Mouse (Mus musculus) MEL (cell line): ENCODE measurements at regions not wholly inside any gene's neighbourhood (a gene's known extent, or its start where the extent isn't known, plus 50 kb on each side); places are given as distances from the start of the nearest gene placed in this dataset.

Experiments used
- DNase-seq: peaks from one replicate; pipeline ENCODE4 v3.0.0; 2011; ENCODE audit warnings: low read depth, low spot score
- H3K27ac ChIP-seq: 2 replicates; pipeline ENCODE4 v1.5.1; 2012; ENCODE audit warnings: low read depth, mild to moderate bottlenecking, control low read depth, low read length, moderate library complexity; ENCODE audit not compliant: control insufficient read depth
- H3K27me3 ChIP-seq, 2 experiments: fragments of 150-350 bp in 1 of 2; sonication (generic) in 1 of 2; 2 replicates each; pipeline ENCODE4 v1.6.1; 2012; ENCODE audit warnings: low read length in 2 of 2, mild to moderate bottlenecking in 2 of 2, improper control_type of control experiment in 1 of 2, moderate library complexity in 1 of 2; ENCODE audit not compliant: insufficient read depth in 2 of 2, control insufficient read depth in 1 of 2
- H3K36me3 ChIP-seq, 2 experiments: 2 replicates each; pipeline ENCODE4 v1.6.1; 2012 to 2014; ENCODE audit warnings: low read length in 2 of 2, improper control_type of control experiment in 1 of 2, inconsistent platforms in 1 of 2, mild to moderate bottlenecking in 1 of 2; ENCODE audit not compliant: insufficient read depth in 2 of 2, control insufficient read depth in 1 of 2
- H3K4me1 ChIP-seq, 2 experiments: fragments of 150-350 bp in 1 of 2; sonication (generic) in 1 of 2; 2 replicates each; pipeline ENCODE4 v1.6.1; 2012; ENCODE audit warnings: low read length in 2 of 2, improper control_type of control experiment in 1 of 2, mild to moderate bottlenecking in 1 of 2; ENCODE audit not compliant: insufficient read depth in 2 of 2, control insufficient read depth in 1 of 2
- H3K4me3 ChIP-seq, 2 experiments: fragments of 150-350 bp in 1 of 2; sonication (generic) in 1 of 2; 2 replicates each; pipeline ENCODE4 v1.5.1; 2012; ENCODE audit warnings: low read depth in 2 of 2, low read length in 2 of 2, mild to moderate bottlenecking in 2 of 2, moderate library complexity in 2 of 2, control low read depth in 1 of 2, improper control_type of control experiment in 1 of 2; ENCODE audit not compliant: control insufficient read depth in 1 of 2, insufficient read depth in 1 of 2
- H3K79me2 ChIP-seq: 2 replicates; pipeline ENCODE4 v1.6.1; 2012; ENCODE audit warnings: mild to moderate bottlenecking, low read length, moderate library complexity; ENCODE audit not compliant: control insufficient read depth, poor library complexity, insufficient read depth
- H3K9ac ChIP-seq: 2 replicates; pipeline ENCODE4 v1.6.1; 2012; ENCODE audit warnings: low read depth, mild to moderate bottlenecking, control low read depth, low read length, moderate library complexity; ENCODE audit not compliant: control insufficient read depth, poor library complexity, severe bottlenecking
- H3K9me3 ChIP-seq: fragments of 150-350 bp; sonication (generic); replicated peaks from 2 replicates; pipeline ENCODE4 v1.6.1; 2012; ENCODE audit warnings: mild to moderate bottlenecking, low read length, improper control_type of control experiment, moderate library complexity; ENCODE audit not compliant: insufficient read depth
- BHLHE40 ChIP-seq: IDR thresholded peaks from 2 replicates; pipeline ENCODE4 v1.6.1; 2012; ENCODE audit warnings: low read depth, mild to moderate bottlenecking, inconsistent platforms, low read length, improper control_type of control experiment, borderline replicate concordance
- CHD1 ChIP-seq: IDR thresholded peaks from 2 replicates; pipeline ENCODE4 v1.6.1; 2012; ENCODE audit warnings: low read depth, mild to moderate bottlenecking, inconsistent platforms, low read length, improper control_type of control experiment
- CHD2 ChIP-seq: IDR thresholded peaks from 2 replicates; pipeline ENCODE4 v1.6.1; 2011; ENCODE audit warnings: low read length, improper control_type of control experiment
- CTCF ChIP-seq, 3 experiments: IDR thresholded peaks in 2 of 3; conservative IDR thresholded peaks in 1 of 3; 2 replicates each; pipeline ENCODE4 v1.5.1; 2011 to 2012; ENCODE audit warnings: low read length in 3 of 3, low read depth in 2 of 3, mild to moderate bottlenecking in 2 of 3, improper control_type of control experiment in 1 of 3, inconsistent platforms in 1 of 3, mixed read lengths in 1 of 3, moderate library complexity in 1 of 3; ENCODE audit not compliant: control insufficient read depth in 1 of 3, insufficient read depth in 1 of 3, poor library complexity in 1 of 3, severe bottlenecking in 1 of 3
- E2F4 ChIP-seq: IDR thresholded peaks from 2 replicates; pipeline ENCODE4 v1.6.1; 2011; ENCODE audit warnings: low read depth, low read length, improper control_type of control experiment, borderline replicate concordance
- EP300 ChIP-seq, 2 experiments: IDR thresholded peaks; 2 replicates each; pipeline ENCODE4 v1.6.1; 2011; ENCODE audit warnings: improper control_type of control experiment in 2 of 2, low read length in 2 of 2, low read depth in 1 of 2, mild to moderate bottlenecking in 1 of 2
- ETS1 ChIP-seq: IDR thresholded peaks from 2 replicates; pipeline ENCODE4 v1.6.1; 2012; ENCODE audit warnings: low read depth, mild to moderate bottlenecking, inconsistent platforms, low read length, improper control_type of control experiment, moderate library complexity
- GABPA ChIP-seq: IDR thresholded peaks from 2 replicates; pipeline ENCODE4 v1.6.1; 2012; ENCODE audit warnings: low read depth, mild to moderate bottlenecking, inconsistent platforms, low read length, improper control_type of control experiment, moderate library complexity
- HCFC1 ChIP-seq: IDR thresholded peaks from 2 replicates; pipeline ENCODE4 v1.6.1; 2012; ENCODE audit warnings: low read depth, mild to moderate bottlenecking, inconsistent platforms, low read length, improper control_type of control experiment, moderate library complexity
- KAT2A ChIP-seq: conservative IDR thresholded peaks from 2 replicates; pipeline ENCODE4 v1.6.1; 2012; ENCODE audit warnings: low read depth, low read length, improper control_type of control experiment, inconsistent platforms
- MAZ ChIP-seq: IDR thresholded peaks from 2 replicates; pipeline ENCODE4 v1.6.1; 2012; ENCODE audit warnings: low read depth, mild to moderate bottlenecking, inconsistent platforms, low read length, improper control_type of control experiment
- MEF2A ChIP-seq: IDR thresholded peaks from 2 replicates; pipeline ENCODE4 v1.6.1; 2014; ENCODE audit warnings: low read depth, mild to moderate bottlenecking, inconsistent platforms, low read length, improper control_type of control experiment; ENCODE audit not compliant: poor library complexity, insufficient replicate concordance, severe bottlenecking; ENCODE audit errors: extremely low read depth
- MXI1 ChIP-seq: IDR thresholded peaks from 2 replicates; pipeline ENCODE4 v1.6.1; 2011; ENCODE audit warnings: mild to moderate bottlenecking, low read depth, low read length, improper control_type of control experiment
- MYC ChIP-seq: IDR thresholded peaks from 2 replicates; pipeline ENCODE4 v1.6.1; 2011; ENCODE audit warnings: low read depth, mild to moderate bottlenecking, low read length, improper control_type of control experiment, moderate library complexity
- NELFE ChIP-seq: IDR thresholded peaks from 2 replicates; pipeline ENCODE4 v1.6.1; 2011; ENCODE audit warnings: low read depth, low read length, improper control_type of control experiment
- POLR2AphosphoS2 ChIP-seq: IDR thresholded peaks from 2 replicates; pipeline ENCODE4 v1.6.1; 2011; ENCODE audit warnings: low read length, improper control_type of control experiment
- RAD21 ChIP-seq: IDR thresholded peaks from 2 replicates; pipeline ENCODE4 v1.6.1; 2011; ENCODE audit warnings: mild to moderate bottlenecking, low read depth, low read length, improper control_type of control experiment
- RCOR1 ChIP-seq: IDR thresholded peaks from 2 replicates; pipeline ENCODE4 v1.6.1; 2012; ENCODE audit warnings: low read depth, mild to moderate bottlenecking, inconsistent platforms, low read length, improper control_type of control experiment
- SIN3A ChIP-seq: IDR thresholded peaks from 2 replicates; pipeline ENCODE4 v1.6.1; 2012; ENCODE audit warnings: low read length, improper control_type of control experiment, inconsistent platforms
- SMC3 ChIP-seq: IDR thresholded peaks from 2 replicates; pipeline ENCODE4 v1.6.1; 2011; ENCODE audit warnings: low read depth, low read length, improper control_type of control experiment
- TAL1 ChIP-seq: IDR thresholded peaks from 2 replicates; pipeline ENCODE4 v1.6.1; 2012; ENCODE audit warnings: mild to moderate bottlenecking, inconsistent platforms, low read length, moderate library complexity, mixed read lengths
- UBTF ChIP-seq: IDR thresholded peaks from 2 replicates; pipeline ENCODE4 v1.6.1; 2012; ENCODE audit warnings: low read depth, mild to moderate bottlenecking, inconsistent platforms, low read length, improper control_type of control experiment, moderate library complexity, borderline replicate concordance; ENCODE audit not compliant: insufficient read depth
- ZC3H11A ChIP-seq: IDR thresholded peaks from 2 replicates; pipeline ENCODE4 v1.6.1; 2012; ENCODE audit warnings: low read depth, mild to moderate bottlenecking, inconsistent platforms, low read length, improper control_type of control experiment
- ZMIZ1 ChIP-seq: IDR thresholded peaks from 2 replicates; pipeline ENCODE4 v1.6.1; 2012; ENCODE audit warnings: low read depth, mild to moderate bottlenecking, inconsistent platforms, low read length, improper control_type of control experiment, moderate library complexity
- ZNF384 ChIP-seq: IDR thresholded peaks from 2 replicates; pipeline ENCODE4 v1.6.1; 2012; ENCODE audit warnings: low read depth, mild to moderate bottlenecking, inconsistent platforms, low read length, improper control_type of control experiment

DNA sequence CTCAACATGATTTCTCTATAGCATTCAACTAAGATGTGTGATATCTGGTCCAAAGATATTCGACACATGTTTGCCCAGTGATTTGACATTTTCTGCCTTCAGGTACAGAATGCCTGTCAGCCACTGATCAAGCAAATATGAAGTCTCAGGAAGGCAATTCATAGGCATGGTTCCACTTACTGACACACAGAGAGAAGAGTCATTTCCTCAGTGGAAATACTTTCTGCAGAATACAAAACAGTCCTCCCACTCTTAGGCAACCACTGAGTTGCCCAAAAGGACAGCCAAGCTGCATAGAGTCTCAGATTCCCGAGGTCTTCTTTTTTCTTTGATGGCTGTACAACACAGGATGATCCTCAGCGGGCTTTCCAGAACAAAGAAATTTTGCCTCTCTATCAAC lies 110.9 kb downstream of the Ndufa4 start:
- H3K9ac ChIP-seq = no peak overlapping the region
- no peak for DNase-seq
- no peaks in the 10 kb centered on the region for H3K36me3 ChIP-seq
- no peak overlapping the region for H3K4me3 ChIP-seq
- no peak overlapping the region for H3K27ac ChIP-seq
- no peaks in the 10 kb centered on the region for H3K27me3 ChIP-seq
- no peaks in the 10 kb centered on the region for H3K9me3 ChIP-seq
- TF ChIP-seq POLR2AphosphoS2 = no peak
- no peak for TF ChIP-seq SMC3
- TF ChIP-seq TAL1 = no peak
- no peak for TF ChIP-seq UBTF
- no peak for TF ChIP-seq E2F4
- TF ChIP-seq ETS1 = no peak
- TF ChIP-seq ZC3H11A = no peak
- TF ChIP-seq BHLHE40 = no peak
- TF ChIP-seq CHD1 = no peak
- TF ChIP-seq EP300 (IDR thresholded peaks at IDR 0.05; ENCODE audit: low read depth in 1 of 2, low read length in 2 of 2) = no peak
- no peak for TF ChIP-seq MYC
- H3K4me1 ChIP-seq = no peaks in the 10 kb centered on the region
- H3K79me2 ChIP-seq = no peaks in the 10 kb centered on the region

DNA sequence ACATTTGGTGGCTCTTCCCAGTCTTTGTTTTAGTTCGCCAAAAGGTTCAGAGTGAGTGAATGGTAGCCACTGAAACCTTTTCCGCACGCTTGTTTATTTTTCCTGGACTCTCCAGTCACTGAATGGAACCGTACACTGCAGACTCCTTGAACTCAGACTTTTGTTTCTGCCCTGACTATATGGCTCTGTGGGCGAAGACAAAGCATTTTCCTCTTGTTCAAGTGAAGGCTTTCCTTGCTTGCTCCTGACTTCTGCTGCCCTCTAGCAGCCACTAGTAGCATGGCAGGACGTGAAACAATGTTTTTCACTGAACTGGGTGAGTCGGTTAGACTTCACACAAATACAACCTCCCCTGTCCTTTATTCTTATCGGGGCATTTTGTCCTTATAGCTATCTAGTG lies 113.9 kb downstream of the Ndufa4 start:
- Histone ChIP-seq H3K4me3 (no peak overlapping the region), H3K36me3 (no peaks in the 10 kb centered on the region), H3K9ac (no peak overlapping the region), H3K4me1 (no peaks in the 10 kb centered on the region), H3K79me2 (no peaks in the 10 kb centered on the region), H3K27me3 (no peaks in the 10 kb centered on the region), H3K27ac (no peak overlapping the region), H3K9me3 (no peaks in the 10 kb centered on the region)
- DNase-seq = peak; percentile 52
- TF ChIP-seq RAD21 (peak; percentile 74), MYC (no peak), KAT2A (no peak), ZC3H11A (peak; percentile 47), CTCF (IDR thresholded peaks at IDR 0.05 in 2 of 3, conservative IDR thresholded peaks at IDR 0.05 in 1 of 3; ENCODE audit: control insufficient read depth in 1 of 3, insufficient read depth in 1 of 3, low read depth in 2 of 3, low read length in 3 of 3, poor library complexity in 1 of 3, severe bottlenecking in 1 of 3) (peak; percentile 58 to 74 (median 70)), SMC3 (peak; percentile 80), SIN3A (no peak)

DNA sequence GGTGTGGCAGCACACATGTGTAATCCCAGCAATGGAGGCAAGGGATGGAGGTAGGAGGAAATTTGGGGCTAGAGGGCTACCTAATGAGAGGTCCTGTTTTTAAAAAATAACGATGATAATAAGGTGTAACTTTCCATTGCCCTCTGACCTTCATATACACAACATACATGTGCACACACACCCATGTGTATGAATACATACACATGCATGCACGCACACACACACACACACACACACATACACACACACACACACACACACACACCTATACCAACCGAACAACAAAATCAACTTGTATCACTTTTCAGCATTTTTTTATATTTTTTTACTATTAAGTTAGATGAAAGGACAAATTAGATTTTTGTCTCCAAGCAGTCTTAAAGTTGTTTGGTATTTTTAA lies 115.1 kb downstream of the Ndufa4 start:
- H3K27ac ChIP-seq = no peak overlapping the region
- no peak for TF ChIP-seq MEF2A
- TF ChIP-seq RCOR1 = no peak
- no peak for TF ChIP-seq BHLHE40
- no peak for TF ChIP-seq MXI1
- no peak for TF ChIP-seq NELFE
- no peak for TF ChIP-seq CTCF (IDR thresholded peaks at IDR 0.05 in 2 of 3, conservative IDR thresholded peaks at IDR 0.05 in 1 of 3; ENCODE audit: control insufficient read depth in 1 of 3, insufficient read depth in 1 of 3, low read depth in 2 of 3, low read length in 3 of 3, poor library complexity in 1 of 3, severe bottlenecking in 1 of 3)
- TF ChIP-seq CHD2 = no peak
- no peak for TF ChIP-seq UBTF
- TF ChIP-seq POLR2AphosphoS2 = no peak
- no peak for TF ChIP-seq GABPA
- no peak for TF ChIP-seq HCFC1
- no peak for TF ChIP-seq SIN3A
- TF ChIP-seq ZMIZ1 = no peak
- no peak for TF ChIP-seq KAT2A
- TF ChIP-seq MAZ = no peak
- no peak for TF ChIP-seq RAD21
- no peak for TF ChIP-seq ZNF384
- TF ChIP-seq, all 39 proteins: peak for 0
- Histone ChIP-seq H3K9ac (no peak overlapping the region), H3K4me1 (no peaks in the 10 kb centered on the region), H3K4me3 (no peak overlapping the region), H3K27me3 (no peaks in the 10 kb centered on the region), H3K79me2 (no peaks in the 10 kb centered on the region), H3K36me3 (no peaks in the 10 kb centered on the region), H3K9me3 (no peaks in the 10 kb centered on the region)
- no peak for DNase-seq
